Mouse (Mus musculus): ENCODE results near the gene Ptpn12. TPM values are rescaled to one million over a fixed set of nuclear protein-coding genes. Genes with fewer than 3 reads are reported as not detected.

Ptpn12 gene
- total and polyA plus RNA-seq, 3 experiments = 3.2 to 16.5 (median 12.7) TPM

- peak; percentile 87 for TF ChIP-seq TBP (conservative IDR thresholded peaks at IDR 0.05; ENCODE audit: low read depth, low read length)
- no peak for TF ChIP-seq ZNF384 (IDR thresholded peaks at IDR 0.05; ENCODE audit: low read depth, low read length)
- TF ChIP-seq ZC3H11A (IDR thresholded peaks at IDR 0.05; ENCODE audit: low read depth, low read length) = no peak
- TF ChIP-seq NELFE (IDR thresholded peaks at IDR 0.05; ENCODE audit: low read depth, low read length) = peak; percentile 85
- TF ChIP-seq E2F4 (IDR thresholded peaks at IDR 0.05; ENCODE audit: insufficient replicate concordance, low read depth, low read length) = no peak
- peak; percentile 11; the same call in 1 of the 2 replicates for TF ChIP-seq NRF1 (IDR thresholded peaks at IDR 0.05; ENCODE audit: low read depth, low read length)
- TF ChIP-seq JUND (conservative IDR thresholded peaks at IDR 0.05; ENCODE audit: low read depth, low read length) = no peak
- TF ChIP-seq POLR2A (IDR thresholded peaks at IDR 0.05; ENCODE audit: low read depth, low read length) = peak; percentile 97
- TF ChIP-seq IRF4 (IDR thresholded peaks at IDR 0.05; ENCODE audit: low read depth, low read length) = no peak
- TF ChIP-seq MXI1 (IDR thresholded peaks at IDR 0.05; ENCODE audit: low read depth, low read length) = peak; percentile 27; the same call in 1 of the 2 replicates
- peak; percentile 52; the same call in 1 of the 2 replicates for TF ChIP-seq POLR2AphosphoS2 (IDR thresholded peaks at IDR 0.05; ENCODE audit: low read depth, low read length)
These were observed 103.9 kb downstream of the Ptpn12 start (continued) for GRCm38 (mm10) chr5:20951666-20952281.

GRCm38 (mm10) chr5:20950855-20951650, 104.7 kb downstream of the Ptpn12 start:
- TF ChIP-seq CHD2 (IDR thresholded peaks at IDR 0.05; ENCODE audit: low read length) = 0 out of 2 replicates have a peak, but pooled peaks have one; percentile 20
- 0 out of 2 replicates have a peak, but pooled peaks have one; percentile 36 for TF ChIP-seq ZNF384 (IDR thresholded peaks at IDR 0.05; ENCODE audit: low read depth, low read length)
- TF ChIP-seq TCF12 (IDR thresholded peaks at IDR 0.05; ENCODE audit: low read depth, low read length) = no peak
- peak; percentile 46; the same call in 1 of the 2 replicates for TF ChIP-seq IRF4 (IDR thresholded peaks at IDR 0.05; ENCODE audit: low read depth, low read length)
- TF ChIP-seq POLR2A (IDR thresholded peaks at IDR 0.05; ENCODE audit: low read depth, low read length) = no peak
- peak; percentile 88; the same call in 1 of the 2 replicates for TF ChIP-seq UBTF (IDR thresholded peaks at IDR 0.05; ENCODE audit: low read depth, low read length)
- H3K36me3 ChIP-seq (replicated peaks in 1 of 2; ENCODE audit: control insufficient read depth in 1 of 2, insufficient read depth in 1 of 2, low read length in 1 of 2) = peaks cover 0 to 4% of the 10 kb centered on the region in 2 experiments
- H3K4me1 ChIP-seq (ENCODE audit: control insufficient read depth in 1 of 2, insufficient read depth in 2 of 2) = peaks cover 14 to 57% of the 10 kb centered on the region in 2 experiments
- no peak overlapping the region for H3K4me2 ChIP-seq (ENCODE audit: insufficient read depth, low read depth, poor library complexity, severe bottlenecking)
- H3K79me2 ChIP-seq (replicated peaks; ENCODE audit: control insufficient read depth, extremely low read depth, insufficient read depth, poor library complexity, severe bottlenecking) = peaks cover 74% of the 10 kb centered on the region
- dilution Hi-C loops (cut with MboI; ENCODE audit: extremely low pct_ligation_motif_present, extremely low pct_unique_long_range_greater_than_20kb, low sequenced_read_pairs) = no loop called here
- DNase-seq (ENCODE audit: extremely low read depth) = no peak
- no peaks in the 10 kb centered on the region for H3K9me3 ChIP-seq (replicated peaks; ENCODE audit: low read length)
- in situ Hi-C loops (cut with MboI; ENCODE audit: low pct_ligation_motif_present, low pct_unique_long_range_greater_than_20kb, low sequenced_read_pairs) = loop anchor here (25.0 kb wide), 1 partner anchor 164 kb away; no protein-coding TSS in a partner anchor
- H3K9ac ChIP-seq (ENCODE audit: insufficient read depth, low read depth) = peak overlapping the region; percentile 88
- H3K4me3 ChIP-seq (replicated peaks in 1 of 3; ENCODE audit: low read depth in 2 of 3, low read length in 2 of 3, poor library complexity in 1 of 3) = peak overlapping the region; percentile 85 to 98 (median 95)
- no peaks in the 10 kb centered on the region for H3K27me3 ChIP-seq (replicated peaks)
- H3K27ac ChIP-seq (ENCODE audit: insufficient read depth, low read depth) = peak overlapping the region; percentile 91

GRCm38 (mm10) chr5:20950516-20950854, 105.2 kb downstream of the Ptpn12 start:
- peaks cover 0 to 4% of the 10 kb centered on the region in 2 experiments for H3K36me3 ChIP-seq (replicated peaks in 1 of 2; ENCODE audit: control insufficient read depth in 1 of 2, insufficient read depth in 1 of 2, low read length in 1 of 2)
- DNase-seq (ENCODE audit: extremely low read depth) = no peak
- peaks cover 14 to 51% of the 10 kb centered on the region in 2 experiments for H3K4me1 ChIP-seq (ENCODE audit: control insufficient read depth in 1 of 2, insufficient read depth in 2 of 2)
- H3K9ac ChIP-seq (ENCODE audit: insufficient read depth, low read depth) = peak overlapping the region; percentile 88
- dilution Hi-C loops (cut with MboI; ENCODE audit: extremely low pct_ligation_motif_present, extremely low pct_unique_long_range_greater_than_20kb, low sequenced_read_pairs) (no loop called here), in situ Hi-C loops (cut with MboI; ENCODE audit: low pct_ligation_motif_present, low pct_unique_long_range_greater_than_20kb, low sequenced_read_pairs) (loop anchor here (25.0 kb wide), 1 partner anchor 163 kb away; no protein-coding TSS in a partner anchor)
- H3K4me2 ChIP-seq (ENCODE audit: insufficient read depth, low read depth, poor library complexity, severe bottlenecking) = no peak overlapping the region; the same call in 1 of the 2 replicates
- peak overlapping the region; percentile 85 to 98 (median 95) for H3K4me3 ChIP-seq (replicated peaks in 1 of 3; ENCODE audit: low read depth in 2 of 3, low read length in 2 of 3, poor library complexity in 1 of 3)
- H3K27ac ChIP-seq (ENCODE audit: insufficient read depth, low read depth) = peak overlapping the region; percentile 91; the same call in 1 of the 2 replicates
- no peaks in the 10 kb centered on the region for H3K27me3 ChIP-seq (replicated peaks)
- peaks cover 80% of the 10 kb centered on the region for H3K79me2 ChIP-seq (replicated peaks; ENCODE audit: control insufficient read depth, extremely low read depth, insufficient read depth, poor library complexity, severe bottlenecking)
- TF ChIP-seq RCOR1 (conservative IDR thresholded peaks at IDR 0.05; ENCODE audit: low read depth, low read length) (no peak), KAT2A (IDR thresholded peaks at IDR 0.05; ENCODE audit: insufficient replicate concordance, low read length) (0 out of 2 replicates have a peak, but pooled peaks have one; percentile 20), IRF4 (IDR thresholded peaks at IDR 0.05; ENCODE audit: low read depth, low read length) (peak; percentile 30; the same call in 1 of the 2 replicates), POLR2A (IDR thresholded peaks at IDR 0.05; ENCODE audit: low read depth, low read length) (no peak), JUND (conservative IDR thresholded peaks at IDR 0.05; ENCODE audit: low read depth, low read length) (0 out of 2 replicates have a peak, but pooled peaks have one; percentile 19), ZNF384 (IDR thresholded peaks at IDR 0.05; ENCODE audit: low read depth, low read length) (peak; percentile 80)
- H3K9me3 ChIP-seq (replicated peaks; ENCODE audit: low read length) = no peaks in the 10 kb centered on the region
